Mouse (Mus musculus): ENCODE data around the gene Fas.

DNA sequence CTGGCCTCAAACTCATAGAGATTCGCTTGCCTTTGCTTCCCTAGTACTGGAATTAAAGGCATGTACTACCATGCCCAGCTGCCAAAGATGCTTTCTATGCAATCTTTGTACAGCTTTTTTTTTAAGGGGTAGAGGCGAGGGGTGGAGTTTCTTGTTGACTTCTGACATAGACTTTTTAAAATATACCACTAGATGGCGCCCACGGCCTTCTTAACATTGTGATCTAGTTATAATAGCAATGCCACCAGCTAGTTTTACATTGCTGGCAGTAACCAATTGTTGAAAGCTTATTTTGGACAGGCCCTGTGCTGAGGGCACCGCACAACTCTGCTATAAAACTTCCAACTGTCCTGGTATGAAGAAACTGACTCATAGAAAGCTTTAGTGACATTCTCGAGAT, 46.4 kb upstream of the Fas start:
- TF ChIP-seq EP300 (IDR thresholded peaks at IDR 0.05; ENCODE audit: insufficient read depth, low read depth, low read length) (no peak), CTCF (IDR thresholded peaks at IDR 0.05) (peak; percentile 84)
